Mouse (Mus musculus) G1E (cell line): ENCODE measurements around the gene Asb1.

Source experiments
- CTCF ChIP-seq: IDR thresholded peaks from 2 replicates; pipeline ENCODE4 v1.5.1; 2012; ENCODE audit warnings: low read depth, low read length, inconsistent platforms, mixed read lengths
- GATA1 ChIP-seq: IDR thresholded peaks from 2 replicates; pipeline ENCODE4 v1.6.1; 2012; ENCODE audit warnings: borderline replicate concordance, low read length, inconsistent platforms, mixed read lengths
- GATA2 ChIP-seq: IDR thresholded peaks from 2 replicates; pipeline ENCODE4 v1.6.1; 2012; ENCODE audit warnings: low read depth, low read length, inconsistent platforms, borderline replicate concordance
- TAL1 ChIP-seq: conservative IDR thresholded peaks from 2 replicates; pipeline ENCODE4 v1.6.1; 2012; ENCODE audit warnings: low read depth, low read length, inconsistent platforms, mixed read lengths

- TF ChIP-seq CTCF = no peak
- no peak for TF ChIP-seq GATA1
- TF ChIP-seq GATA2 = no peak
- no peak for TF ChIP-seq TAL1
Observed at GRCm38 (mm10) chr1:91530166-91530565, 10.2 kb upstream of the Asb1 start.
